Mouse (Mus musculus) heart, embryonic 10.5 days (tissue): Measurements from ENCODE around the gene Gm960. TPM values are rescaled to one million over a fixed set of nuclear protein-coding genes. Genes with fewer than 3 reads are reported as not detected.
A peak's percentile ranks its signal among the peaks of the same experiment; 100 is the strongest.

Source experiments
- DNase-seq: peaks from one replicate; pipeline ENCODE4 v3.0.0-alpha.2; 2017; ENCODE audit warnings: low spot score
- H3K27ac ChIP-seq: fragments of 300-500 bp; sonication (generic); 2 replicates; pipeline ENCODE4 v1.5.1; 2016; ENCODE audit warnings: mild to moderate bottlenecking
- H3K27me3 ChIP-seq: fragments of 300-500 bp; sonication (generic); 2 replicates; pipeline ENCODE4 v1.6.1; 2016; ENCODE audit warnings: mild to moderate bottlenecking; ENCODE audit not compliant: poor library complexity, insufficient read depth, severe bottlenecking
- H3K36me3 ChIP-seq: fragments of 300-500 bp; sonication (generic); 2 replicates; pipeline ENCODE4 v1.6.1; 2016; ENCODE audit warnings: mild to moderate bottlenecking, moderate library complexity
- H3K4me1 ChIP-seq: fragments of 300-500 bp; sonication (generic); 2 replicates; pipeline ENCODE4 v1.6.1; 2016; ENCODE audit warnings: mild to moderate bottlenecking
- H3K4me3 ChIP-seq: fragments of 300-500 bp; sonication (generic); 2 replicates; pipeline ENCODE4 v1.5.1; 2016; ENCODE audit warnings: mild to moderate bottlenecking, moderate library complexity
- H3K9me3 ChIP-seq: fragments of 300-500 bp; sonication (generic); 2 replicates; pipeline ENCODE4 v1.6.1; 2016; ENCODE audit warnings: mild to moderate bottlenecking, moderate library complexity
- WGBS: fragments of 180-500 bp; shearing (Covaris S2); methylation state at CpG from one replicate; pipeline ENCODE4 v1.1.7; 2016; 5-methylcytosine and 5-hydroxymethylcytosine counted together
- polyA plus RNA-seq: library from polyadenylated mRNA; unstranded; fragments of >200 nt; fragmentation: Nextera tagmentation; extraction: Ambion mirVana; gene quantifications from 2 replicates; pipeline ENCODE4 v1.2.1, GENCODE M21; 2016

Gene Gm960
- 2.1 and 2.2 TPM in 2 replicates for polyA plus RNA-seq

DNA sequence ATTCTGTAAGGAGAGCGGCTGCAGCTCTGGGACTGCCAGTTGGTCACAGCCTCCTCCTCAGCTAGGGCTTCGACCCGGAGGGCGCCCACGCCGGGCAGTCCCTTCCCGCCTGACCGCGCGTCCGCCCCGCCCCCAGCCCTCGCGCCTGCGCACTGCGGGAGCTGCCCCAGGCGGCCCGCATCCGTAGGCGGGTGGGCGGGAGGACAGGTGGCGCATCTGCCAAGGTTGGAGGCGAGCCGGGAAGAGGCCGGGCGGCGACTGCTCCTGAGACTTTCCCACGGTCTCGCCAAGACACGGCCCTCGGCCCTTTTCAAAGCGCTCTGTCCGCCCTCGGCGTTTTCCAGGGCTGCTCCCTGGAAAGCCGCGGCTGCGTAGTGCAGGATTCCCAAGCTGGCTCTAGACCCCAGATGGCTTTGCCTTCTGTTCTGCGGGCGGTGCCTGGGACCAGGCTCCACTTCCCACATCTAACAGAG, at the start of gene Gm960:
Gm960 (minus strand) TSS at position 464 of the 473 bp plus-strand sequence.
- peaks cover 11% of the 10 kb centered on the region for H3K4me1 ChIP-seq
- WGBS = 1% methylated on average over 40 of the region's 40 CpGs
- H3K27ac ChIP-seq = peak within 1 kb of the TSS; percentile 65; the same call in 1 of the 2 replicates
- peak within 1 kb of the TSS; percentile 68 for H3K4me3 ChIP-seq
- H3K27me3 ChIP-seq = peaks cover 69% of the 10 kb centered on the region
- H3K9me3 ChIP-seq = no peaks in the 10 kb centered on the region
- H3K36me3 ChIP-seq = no peaks in the 10 kb centered on the region
- no peak for DNase-seq

DNA sequence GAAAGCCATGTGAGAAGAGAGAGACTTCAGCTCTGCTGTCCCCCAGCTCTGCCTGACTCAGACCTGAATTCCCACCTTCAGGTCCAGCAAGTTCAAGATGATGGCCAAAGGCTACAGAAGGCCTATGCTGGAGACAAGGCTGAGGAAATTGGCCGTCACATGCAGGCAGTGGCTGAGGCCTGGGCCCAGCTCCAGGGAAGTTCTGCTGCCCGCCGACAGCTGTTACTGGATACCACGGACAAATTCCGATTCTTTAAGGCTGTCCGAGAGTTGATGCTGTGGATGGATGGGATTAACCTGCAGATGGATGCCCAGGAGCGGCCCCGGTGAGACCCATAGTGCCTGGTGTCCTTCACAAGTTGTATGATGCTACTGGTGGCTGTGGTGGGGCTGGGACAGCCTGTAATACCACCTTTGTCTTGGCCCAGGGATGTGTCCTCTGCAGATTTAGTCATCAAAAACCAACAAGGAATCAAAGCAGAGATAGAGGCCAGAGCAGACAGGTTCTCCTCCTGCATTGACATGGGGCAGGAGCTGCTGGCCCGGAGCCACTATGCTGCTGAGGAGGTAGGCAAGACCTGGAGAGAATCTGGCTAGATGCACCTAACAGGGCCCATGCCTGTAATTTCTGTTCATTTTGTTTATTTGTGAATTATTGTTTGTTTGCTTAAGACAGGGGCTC, 49.3 kb upstream of the Gm960 start:
- H3K27me3 ChIP-seq = no peaks in the 10 kb centered on the region; the same call in 1 of the 2 replicates
- H3K4me3 ChIP-seq = no peak overlapping the region
- WGBS = 91% methylated on average over 9 of the region's 9 CpGs
- DNase-seq = no peak
- 0 out of 2 replicates have a peak, but pooled peaks cover 3% of the 10 kb centered on the region for H3K4me1 ChIP-seq
- no peak overlapping the region for H3K27ac ChIP-seq
- H3K9me3 ChIP-seq = no peaks in the 10 kb centered on the region
- peaks cover 2% of the 10 kb centered on the region; the same call in 1 of the 2 replicates for H3K36me3 ChIP-seq

DNA sequence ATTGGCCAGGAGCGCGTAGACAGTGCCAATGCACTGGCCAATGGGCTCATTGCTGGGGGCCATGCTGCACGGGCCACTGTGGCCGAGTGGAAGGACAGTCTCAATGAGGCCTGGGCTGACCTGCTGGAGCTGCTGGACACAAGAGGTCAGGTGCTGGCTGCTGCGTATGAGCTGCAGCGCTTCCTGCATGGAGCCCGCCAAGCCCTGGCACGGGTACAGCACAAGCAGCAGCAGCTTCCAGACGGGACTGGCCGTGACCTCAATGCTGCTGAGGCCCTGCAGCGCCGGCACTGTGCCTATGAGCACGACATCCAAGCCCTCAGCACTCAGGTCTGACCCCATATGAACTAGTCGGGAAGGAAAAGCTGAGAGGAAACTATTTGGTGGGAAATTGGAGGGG, 48.1 kb upstream of the Gm960 start:
- H3K4me1 ChIP-seq = 0 out of 2 replicates have a peak, but pooled peaks cover 3% of the 10 kb centered on the region
- no peak for DNase-seq
- H3K27me3 ChIP-seq = no peaks in the 10 kb centered on the region; the same call in 1 of the 2 replicates
- no peak overlapping the region for H3K27ac ChIP-seq
- H3K4me3 ChIP-seq = no peak overlapping the region
- WGBS = 84% methylated on average over 14 of the region's 14 CpGs
- no peaks in the 10 kb centered on the region for H3K9me3 ChIP-seq
- H3K36me3 ChIP-seq = peaks cover 2% of the 10 kb centered on the region; the same call in 1 of the 2 replicates

DNA sequence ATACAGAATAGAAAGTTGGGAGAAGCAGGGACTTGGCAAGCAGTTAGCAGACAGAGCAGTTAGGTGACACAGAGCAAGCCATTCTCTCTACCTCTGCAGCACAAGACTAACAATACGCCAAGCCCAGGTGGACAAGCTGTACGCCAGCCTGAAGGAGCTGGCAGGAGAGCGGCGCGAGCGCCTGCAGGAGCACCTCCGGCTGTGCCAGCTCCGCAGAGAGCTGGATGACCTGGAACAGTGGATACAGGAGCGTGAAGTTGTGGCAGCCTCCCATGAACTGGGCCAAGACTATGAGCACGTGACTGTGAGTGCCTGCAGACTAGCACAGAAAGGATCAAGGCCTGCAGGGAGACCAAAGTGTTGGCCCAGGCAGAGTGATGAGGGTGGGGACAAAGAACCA, 47.2 kb upstream of the Gm960 start:
- H3K4me3 ChIP-seq = no peak overlapping the region
- no peaks in the 10 kb centered on the region; the same call in 1 of the 2 replicates for H3K27me3 ChIP-seq
- WGBS = 88% methylated on average over 10 of the region's 10 CpGs
- H3K9me3 ChIP-seq = no peaks in the 10 kb centered on the region
- peaks cover 2% of the 10 kb centered on the region; the same call in 1 of the 2 replicates for H3K36me3 ChIP-seq
- H3K4me1 ChIP-seq = 0 out of 2 replicates have a peak, but pooled peaks cover 3% of the 10 kb centered on the region
- H3K27ac ChIP-seq = no peak overlapping the region
- no peak for DNase-seq

DNA sequence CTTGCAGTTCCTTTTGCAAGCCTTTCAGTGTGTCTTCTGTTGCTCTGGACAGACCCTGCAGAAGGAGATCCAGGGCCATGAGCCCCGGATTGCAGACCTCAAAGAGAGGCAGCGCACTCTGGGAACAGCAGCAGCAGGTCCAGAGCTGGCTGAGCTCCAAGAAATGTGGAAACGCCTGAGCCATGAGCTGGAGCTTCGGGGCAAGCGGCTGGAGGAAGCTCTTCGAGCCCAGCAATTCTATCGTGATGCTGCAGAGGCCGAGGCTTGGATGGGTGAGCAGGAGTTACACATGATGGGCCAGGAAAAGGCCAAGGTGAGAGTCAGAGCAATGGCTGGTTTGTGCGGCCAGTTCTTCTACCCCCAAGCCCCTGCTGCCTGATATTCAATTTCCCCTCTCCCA, 46.6 kb upstream of the Gm960 start:
- 71% methylated on average over 9 of the region's 9 CpGs for WGBS
- Histone ChIP-seq H3K27me3 (no peaks in the 10 kb centered on the region; the same call in 1 of the 2 replicates), H3K27ac (no peak overlapping the region), H3K9me3 (no peaks in the 10 kb centered on the region), H3K4me3 (no peak overlapping the region), H3K4me1 (0 out of 2 replicates have a peak, but pooled peaks cover 3% of the 10 kb centered on the region), H3K36me3 (peaks cover 2% of the 10 kb centered on the region; the same call in 1 of the 2 replicates)
- DNase-seq = no peak

DNA sequence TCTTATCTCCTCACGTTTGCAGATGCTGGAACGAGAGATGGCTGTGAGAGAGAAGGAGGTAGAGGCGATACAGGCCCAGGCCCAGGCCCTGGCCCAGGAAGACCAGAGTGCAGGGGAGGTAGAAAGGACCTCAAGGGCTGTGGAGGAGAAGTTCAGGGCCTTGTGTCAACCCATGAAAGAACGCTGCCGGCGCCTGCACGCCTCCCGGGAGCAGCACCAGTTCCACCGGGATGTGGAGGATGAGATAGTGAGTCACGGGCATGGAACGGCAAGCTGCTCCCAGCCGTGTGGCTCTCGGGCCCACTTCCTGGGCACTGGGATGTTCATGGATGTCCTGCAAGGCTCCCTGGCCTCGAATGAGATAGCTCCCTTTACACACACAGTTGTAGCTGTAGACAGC, 45.6 kb upstream of the Gm960 start:
- H3K4me1 ChIP-seq = 0 out of 2 replicates have a peak, but pooled peaks cover 3% of the 10 kb centered on the region
- no peak for DNase-seq
- no peaks in the 10 kb centered on the region for H3K9me3 ChIP-seq
- H3K4me3 ChIP-seq = no peak overlapping the region
- peaks cover 2% of the 10 kb centered on the region; the same call in 1 of the 2 replicates for H3K36me3 ChIP-seq
- no peak overlapping the region for H3K27ac ChIP-seq
- H3K27me3 ChIP-seq = no peaks in the 10 kb centered on the region
- WGBS = 73% methylated on average over 14 of the region's 14 CpGs

DNA sequence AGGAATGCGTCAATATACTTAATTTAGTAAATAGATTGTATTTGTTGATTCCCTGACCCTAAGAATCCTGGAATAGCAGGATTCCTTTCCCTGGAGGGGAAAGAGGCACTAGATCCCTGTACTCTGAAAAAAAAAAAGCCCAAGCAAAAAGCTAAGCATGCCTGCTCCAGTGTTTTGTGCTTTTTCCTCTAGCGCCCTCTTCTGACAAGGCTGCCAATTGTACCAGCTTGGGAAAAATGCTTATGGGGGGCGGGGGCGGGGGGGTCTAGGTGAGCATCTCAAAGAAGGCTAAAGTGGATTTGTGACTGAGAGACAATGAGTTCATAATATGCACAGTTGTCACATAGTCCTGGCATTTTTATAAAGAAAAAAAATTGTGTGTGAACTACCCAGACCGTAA, 45.1 kb upstream of the Gm960 start:
- Histone ChIP-seq H3K27me3 (no peaks in the 10 kb centered on the region), H3K36me3 (peaks cover 2% of the 10 kb centered on the region; the same call in 1 of the 2 replicates), H3K4me1 (0 out of 2 replicates have a peak, but pooled peaks cover 3% of the 10 kb centered on the region), H3K4me3 (no peak overlapping the region), H3K27ac (no peak overlapping the region), H3K9me3 (no peaks in the 10 kb centered on the region)
- WGBS = 39% methylated on average over 5 of the region's 5 CpGs
- DNase-seq = no peak

DNA sequence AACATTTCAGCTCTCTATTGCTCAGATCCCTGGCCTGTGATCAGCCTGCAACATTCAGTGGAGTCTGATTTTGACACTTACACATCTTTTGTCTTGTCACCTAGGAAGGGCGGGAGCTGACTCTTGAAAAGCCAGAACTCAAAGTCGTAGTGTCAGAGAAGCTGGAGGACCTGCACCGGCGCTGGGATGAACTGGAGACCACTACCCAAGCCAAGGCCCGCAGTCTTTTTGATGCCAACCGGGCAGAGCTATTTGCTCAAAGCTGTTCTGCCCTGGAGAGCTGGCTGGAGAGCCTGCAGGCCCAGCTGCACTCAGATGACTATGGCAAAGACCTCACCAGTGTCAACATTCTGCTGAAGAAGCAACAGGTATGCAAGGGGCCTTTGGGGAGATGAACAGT, 43.8 kb upstream of the Gm960 start:
- H3K27me3 ChIP-seq = no peaks in the 10 kb centered on the region
- no peaks in the 10 kb centered on the region for H3K36me3 ChIP-seq
- 87% methylated on average over 6 of the region's 6 CpGs for WGBS
- no peak overlapping the region for H3K4me3 ChIP-seq
- peak; percentile 54 for DNase-seq
- 0 out of 2 replicates have a peak, but pooled peaks cover 3% of the 10 kb centered on the region for H3K4me1 ChIP-seq
- no peaks in the 10 kb centered on the region for H3K9me3 ChIP-seq
- H3K27ac ChIP-seq = no peak overlapping the region

DNA sequence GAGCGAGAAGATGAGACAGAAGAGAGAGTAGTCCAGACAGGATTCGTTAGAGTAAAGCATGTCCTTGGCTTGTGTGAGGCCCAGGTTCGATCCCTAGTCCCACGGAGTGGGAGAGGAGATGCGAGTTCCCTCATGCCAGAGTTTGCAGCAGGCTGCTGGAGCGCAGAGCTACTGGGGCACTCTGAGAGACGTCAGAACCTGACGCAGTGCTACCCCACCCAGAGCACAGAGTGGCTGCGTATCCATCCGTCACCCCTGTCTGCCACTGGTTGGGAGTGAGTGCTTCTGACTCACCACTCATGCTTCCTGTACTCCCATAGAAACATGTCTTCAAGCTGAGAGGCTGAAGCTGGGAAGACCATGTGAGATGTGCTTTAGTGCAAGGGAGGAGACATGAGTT, 43.0 kb upstream of the Gm960 start:
- no peak overlapping the region for H3K27ac ChIP-seq
- 0 out of 2 replicates have a peak, but pooled peaks cover under 1% of the 10 kb centered on the region for H3K4me1 ChIP-seq
- H3K4me3 ChIP-seq = no peak overlapping the region
- no peaks in the 10 kb centered on the region for H3K27me3 ChIP-seq
- DNase-seq = no peak
- H3K36me3 ChIP-seq = no peaks in the 10 kb centered on the region
- 70% methylated on average over 10 of the region's 10 CpGs for WGBS
- H3K9me3 ChIP-seq = no peaks in the 10 kb centered on the region

DNA sequence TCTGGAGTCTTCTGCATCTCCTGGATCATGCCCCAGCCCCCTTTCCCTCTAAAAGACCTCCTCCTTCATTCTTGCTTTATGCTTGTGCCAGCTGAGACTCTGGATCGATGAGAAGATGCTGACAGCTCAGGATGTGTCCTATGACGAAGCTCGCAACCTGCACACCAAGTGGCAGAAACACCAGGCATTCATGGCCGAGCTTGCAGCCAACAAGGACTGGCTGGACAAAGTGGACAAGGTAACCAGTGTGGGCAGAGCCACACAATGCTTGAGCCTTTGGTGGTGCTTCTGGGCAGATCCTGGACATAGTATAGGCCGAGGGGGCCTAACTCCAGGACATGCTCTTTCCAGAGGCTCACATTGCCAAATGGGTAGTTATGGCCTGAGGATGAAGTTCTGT, 41.3 kb upstream of the Gm960 start:
- Histone ChIP-seq H3K9me3 (no peaks in the 10 kb centered on the region), H3K4me1 (no peaks in the 10 kb centered on the region), H3K4me3 (no peak overlapping the region), H3K36me3 (no peaks in the 10 kb centered on the region), H3K27ac (no peak overlapping the region), H3K27me3 (no peaks in the 10 kb centered on the region)
- 81% methylated on average over 5 of the region's 5 CpGs for WGBS
- DNase-seq = peak; percentile 57

DNA sequence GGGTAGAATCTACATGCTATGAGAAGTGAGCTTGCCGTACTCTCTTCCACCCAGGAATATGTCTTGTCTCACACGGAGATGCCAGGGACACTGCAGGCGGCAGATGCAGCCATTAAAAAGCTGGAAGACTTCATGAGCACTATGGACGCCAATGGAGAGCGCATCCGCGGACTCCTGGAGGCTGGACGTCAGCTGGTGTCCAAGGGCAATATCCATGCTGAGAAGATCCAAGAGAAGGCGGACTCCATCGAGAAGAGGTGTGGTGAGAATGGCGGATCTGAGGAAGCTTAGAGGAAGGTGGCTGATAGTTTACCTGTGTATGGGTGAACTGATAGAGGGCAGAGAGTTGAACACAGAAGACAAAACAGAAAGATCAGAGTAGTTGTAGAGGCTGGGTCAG, 40.6 kb upstream of the Gm960 start:
- Histone ChIP-seq H3K9me3 (no peaks in the 10 kb centered on the region), H3K4me3 (no peak overlapping the region), H3K27me3 (no peaks in the 10 kb centered on the region), H3K27ac (no peak overlapping the region), H3K4me1 (no peaks in the 10 kb centered on the region), H3K36me3 (no peaks in the 10 kb centered on the region)
- WGBS = 89% methylated on average over 11 of the region's 11 CpGs
- DNase-seq = peak; percentile 64

DNA sequence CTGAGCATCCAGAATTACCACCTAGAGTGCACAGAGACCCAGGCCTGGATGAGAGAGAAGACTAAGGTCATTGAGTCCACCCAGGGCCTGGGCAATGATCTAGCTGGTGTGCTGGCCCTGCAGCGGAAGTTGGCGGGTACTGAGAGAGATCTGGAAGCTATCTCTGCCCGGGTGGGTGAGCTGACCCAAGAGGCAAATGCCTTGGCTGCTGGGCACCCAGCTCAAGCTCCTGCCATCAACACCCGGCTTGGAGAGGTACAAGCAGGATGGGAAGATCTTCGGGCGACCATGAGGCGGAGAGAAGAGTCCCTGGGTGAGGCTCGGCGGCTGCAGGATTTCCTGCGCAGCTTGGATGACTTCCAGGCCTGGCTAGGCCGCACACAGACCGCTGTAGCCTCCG, 39.4 kb upstream of the Gm960 start:
- Histone ChIP-seq H3K27ac (no peak overlapping the region), H3K27me3 (no peaks in the 10 kb centered on the region; the same call in 1 of the 2 replicates), H3K4me1 (no peaks in the 10 kb centered on the region), H3K36me3 (no peaks in the 10 kb centered on the region), H3K4me3 (no peak overlapping the region), H3K9me3 (no peaks in the 10 kb centered on the region)
- peak; percentile 64 for DNase-seq
- WGBS = 77% methylated on average over 13 of the region's 13 CpGs

DNA sequence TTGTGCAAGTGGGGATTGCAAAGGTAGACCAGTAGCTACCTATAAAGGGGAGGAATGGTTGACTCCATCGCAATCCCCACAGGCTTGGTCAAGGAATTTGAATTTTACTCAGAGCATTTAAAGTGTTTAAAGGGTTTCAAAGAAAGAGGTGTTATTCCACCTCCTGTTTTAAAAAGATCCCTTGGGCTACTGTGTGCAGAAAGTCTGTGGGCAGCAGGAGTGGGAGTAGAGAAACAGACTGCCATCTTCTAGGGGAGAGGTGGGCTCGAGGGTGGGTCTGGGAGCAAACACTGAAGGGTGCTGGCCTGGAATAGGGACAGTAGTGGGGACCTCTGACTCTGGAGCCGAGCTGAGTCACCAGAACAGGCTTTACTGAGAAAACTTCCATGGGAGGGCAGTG, 34.6 kb upstream of the Gm960 start:
- H3K4me1 ChIP-seq = no peaks in the 10 kb centered on the region

More for the DNA sequence above, 34.6 kb upstream of the Gm960 start:
- WGBS = 74% methylated on average over 3 of the region's 3 CpGs
- Histone ChIP-seq H3K4me3 (no peak overlapping the region), H3K27ac (no peak overlapping the region), H3K27me3 (peaks cover 6% of the 10 kb centered on the region; the same call in 1 of the 2 replicates), H3K36me3 (no peaks in the 10 kb centered on the region), H3K9me3 (no peaks in the 10 kb centered on the region)
- DNase-seq = no peak
